Mouse (Mus musculus) midbrain, postnatal 0 days (tissue): ENCODE data around the gene Cab39. TPM values are rescaled to one million over a fixed set of nuclear protein-coding genes. Genes with fewer than 3 reads are reported as not detected.

Experiments
- ATAC-seq: fragments of 200-750 bp; cut with Nextera tagmentation; 2 replicates; pipeline ENCODE4 v1.8.0; 2017; ENCODE audit warnings: moderate number of reproducible peaks, mild to moderate bottlenecking, moderate TSS enrichment, moderate library complexity; ENCODE audit not compliant: low FRiP score
- DNase-seq: peaks from one replicate; pipeline ENCODE4 v3.0.0-alpha.2; 2015; ENCODE audit warnings: low spot score
- H3K27ac ChIP-seq: fragments of 300-500 bp; sonication (generic); 2 replicates; pipeline ENCODE4 v1.5.1; 2014; ENCODE audit warnings: low read depth, mild to moderate bottlenecking, low read length, mixed read lengths
- H3K27me3 ChIP-seq: fragments of 300-500 bp; sonication (generic); 2 replicates; pipeline ENCODE4 v1.6.1; 2014; ENCODE audit warnings: low read length, control low read depth, mixed read lengths; ENCODE audit not compliant: insufficient read depth
- H3K36me3 ChIP-seq: fragments of 300-500 bp; sonication (generic); 2 replicates; pipeline ENCODE4 v1.6.1; 2014; ENCODE audit warnings: low read length, control low read depth, mixed read lengths; ENCODE audit not compliant: insufficient read depth
- H3K4me1 ChIP-seq: fragments of 300-500 bp; sonication (generic); 2 replicates; pipeline ENCODE4 v1.6.1; 2014; ENCODE audit warnings: mild to moderate bottlenecking, control low read depth, antibody characterized with exemption, low read length, mixed read lengths; ENCODE audit not compliant: insufficient read depth
- H3K4me2 ChIP-seq: fragments of 300-500 bp; sonication (generic); 2 replicates; pipeline ENCODE4 v1.6.1; 2014; ENCODE audit warnings: low read depth, mild to moderate bottlenecking, low read length, mixed read lengths; ENCODE audit not compliant: poor library complexity, severe bottlenecking
- H3K4me3 ChIP-seq: fragments of 300-500 bp; sonication (generic); 2 replicates; pipeline ENCODE4 v1.5.1; 2014; ENCODE audit warnings: low read depth, mild to moderate bottlenecking, low read length, moderate library complexity
- H3K9ac ChIP-seq: fragments of 300-500 bp; sonication (generic); replicated peaks from 2 replicates; pipeline ENCODE4 v1.6.1; 2014; ENCODE audit warnings: mild to moderate bottlenecking, low read length, moderate library complexity, mixed read lengths; ENCODE audit not compliant: poor library complexity, severe bottlenecking
- H3K9me3 ChIP-seq: fragments of 300-500 bp; sonication (generic); 2 replicates; pipeline ENCODE4 v1.6.1; 2016; ENCODE audit warnings: low read length, control low read depth
- CTCF ChIP-seq: IDR thresholded peaks from 2 replicates; pipeline ENCODE4 v1.5.1; 2016; ENCODE audit warnings: antibody characterized with exemption, mild to moderate bottlenecking
- WGBS: fragments of 180-500 bp; shearing (Covaris S2); extraction: QIAGEN DNeasy Blood & Tissue Kit; methylation state at CpG from one replicate; pipeline ENCODE4 v1.1.7; 2014; 5-methylcytosine and 5-hydroxymethylcytosine counted together
- polyA plus RNA-seq: library from polyadenylated mRNA; unstranded; fragments of >200 nt; fragmentation: Nextera tagmentation; extraction: Ambion mirVana; gene quantifications from 2 replicates; pipeline ENCODE4 v1.2.1, GENCODE M21; 2015
- total RNA-seq: library from RNA; depleted of rRNA; stranded (reverse); fragments of >200 nt; gene quantifications from 2 replicates; pipeline ENCODE4 v1.2.3, GENCODE M21; 2014

Gene Cab39
- total and polyA plus RNA-seq, 2 experiments from 2014 or later = 45.9 to 167 TPM

DNA sequence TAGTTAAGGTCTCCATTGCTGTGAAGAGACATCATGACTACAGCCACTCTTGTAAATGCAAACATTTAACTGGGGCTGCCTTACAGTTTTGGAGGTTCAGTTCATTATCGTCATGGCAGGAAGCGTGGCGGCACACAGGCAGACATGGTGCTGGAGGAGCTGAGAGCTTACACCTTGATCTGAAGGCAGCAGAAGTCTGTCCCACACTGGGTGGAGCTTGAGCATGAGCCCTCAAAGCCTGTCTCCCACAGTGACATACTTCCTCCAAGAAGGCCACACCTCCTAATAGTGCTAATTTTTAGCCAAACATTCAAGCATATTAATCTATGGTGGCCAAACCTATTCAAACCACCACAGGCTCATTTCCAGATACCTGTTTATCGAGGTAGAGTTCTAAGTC is 14.8 kb upstream of the Cab39 start, which contains the start of gene A630001G21Rik:
TSS of gene A630001G21Rik (minus strand) at position 208 of the 400 bp plus-strand sequence.
- no peak within 1 kb of the TSS for H3K4me3 ChIP-seq
- no peaks in the 10 kb centered on the region for H3K36me3 ChIP-seq
- ATAC-seq (no peak), DNase-seq (no peak)
- H3K9me3 ChIP-seq = no peaks in the 10 kb centered on the region
- H3K4me1 ChIP-seq = no peaks in the 10 kb centered on the region
- no peak within 1 kb of the TSS for H3K27ac ChIP-seq
- 92% methylated on average over 4 of the region's 4 CpGs for WGBS
- H3K9ac ChIP-seq = no peak within 1 kb of the TSS
- H3K4me2 ChIP-seq = no peak within 1 kb of the TSS
- no peaks in the 10 kb centered on the region for H3K27me3 ChIP-seq
- no peak for TF ChIP-seq CTCF

GRCm38 (mm10) chr1:85779012-85779411 is 14.2 kb upstream of the Cab39 start:
- no peak overlapping the region for H3K4me3 ChIP-seq
- H3K4me1 ChIP-seq = no peaks in the 10 kb centered on the region
- no peak overlapping the region for H3K27ac ChIP-seq
- H3K36me3 ChIP-seq = no peaks in the 10 kb centered on the region
- 63% methylated on average over 3 of the region's 3 CpGs for WGBS
- no peaks in the 10 kb centered on the region for H3K9me3 ChIP-seq
- DNase-seq (no peak), ATAC-seq (no peak)
- H3K27me3 ChIP-seq = no peaks in the 10 kb centered on the region
- H3K4me2 ChIP-seq = no peak overlapping the region
- no peak overlapping the region for H3K9ac ChIP-seq
- TF ChIP-seq CTCF = no peak

- no peaks in the 10 kb centered on the region for H3K9me3 ChIP-seq
- TF ChIP-seq CTCF = no peak
- ATAC-seq (no peak), DNase-seq (no peak)
- H3K4me1 ChIP-seq = no peaks in the 10 kb centered on the region
- H3K27ac ChIP-seq = no peak overlapping the region
- H3K9ac ChIP-seq = no peak overlapping the region
- no peak overlapping the region for H3K4me3 ChIP-seq
- whole genome bisulfite sequencing = 80% methylated on average over 4 of the region's 4 CpGs
- H3K36me3 ChIP-seq = no peaks in the 10 kb centered on the region
- H3K27me3 ChIP-seq = no peaks in the 10 kb centered on the region
- H3K4me2 ChIP-seq = no peak overlapping the region
These were observed 13.6 kb upstream of the Cab39 start for GRCm38 (mm10) chr1:85779428-85780180.

GRCm38 (mm10) chr1:85790565-85790964 is 2.7 kb upstream of the Cab39 start:
- 90% methylated on average over 3 of the region's 3 CpGs for WGBS
- Histone ChIP-seq H3K4me3 (no peak overlapping the region), H3K27me3 (no peaks in the 10 kb centered on the region), H3K36me3 (no peaks in the 10 kb centered on the region), H3K4me2 (no peak overlapping the region), H3K4me1 (no peaks in the 10 kb centered on the region; the same call in 1 of the 2 replicates), H3K9me3 (no peaks in the 10 kb centered on the region), H3K27ac (no peak overlapping the region), H3K9ac (no peak overlapping the region)
- TF ChIP-seq CTCF = no peak
- no peak for ATAC-seq
- no peak for DNase-seq

DNA sequence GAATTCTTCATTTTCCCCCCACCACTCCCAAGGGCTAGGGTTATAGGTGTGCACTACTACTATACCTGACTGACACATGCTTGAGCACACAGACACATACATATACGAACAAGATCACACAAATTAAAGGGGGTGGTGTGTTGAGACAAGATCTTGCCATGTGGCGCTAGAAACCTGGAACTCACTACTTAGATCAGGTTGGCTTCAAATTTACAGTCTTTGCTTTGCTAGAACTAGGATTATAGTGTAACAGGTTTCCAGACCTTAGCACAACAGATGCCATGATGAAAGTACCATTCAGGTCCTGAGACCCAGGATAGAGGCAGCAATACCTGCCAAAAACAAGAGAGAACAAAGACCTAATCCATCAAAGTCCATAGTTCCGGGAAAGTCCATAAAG is 1.8 kb upstream of the Cab39 start:
- WGBS = 84% methylated on average over 3 of the region's 3 CpGs
- no peak for ATAC-seq
- no peak for TF ChIP-seq CTCF

DNA sequence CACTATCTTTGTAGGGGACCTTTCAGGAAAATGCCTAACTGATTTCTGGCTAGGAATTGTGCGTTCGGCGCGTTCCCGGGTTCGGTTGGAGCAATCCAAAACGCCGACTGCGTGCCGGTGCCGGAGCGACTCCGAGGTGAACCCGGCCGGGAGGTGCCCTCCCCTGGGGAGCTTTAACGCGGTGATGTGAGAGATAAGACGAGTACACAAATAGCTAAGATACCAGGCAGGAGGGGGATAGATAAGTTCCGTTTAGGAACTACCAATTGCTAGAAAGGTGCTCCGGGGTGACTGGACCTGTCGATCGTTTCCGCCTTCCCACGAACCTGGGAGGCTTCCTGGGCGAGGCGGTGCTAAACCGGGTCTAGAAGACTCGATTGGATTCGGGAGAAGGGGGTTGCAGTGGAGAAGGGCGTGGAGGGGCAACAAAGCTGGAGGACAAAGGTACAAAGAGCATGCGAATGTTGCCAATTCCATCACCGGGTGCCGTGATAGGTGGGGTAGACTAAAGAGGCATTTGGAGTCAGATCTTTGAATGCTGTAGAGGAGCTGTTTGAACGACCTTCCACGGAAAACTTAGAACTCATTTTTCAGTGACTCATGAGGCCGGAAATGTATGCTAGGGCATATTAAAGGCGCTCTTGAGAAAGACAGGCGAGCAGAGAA is 998 bp downstream of the Cab39 start:
- peak; percentile 21 for DNase-seq
- ATAC-seq = no peak; the same call in 1 of the 2 replicates
- H3K4me2 ChIP-seq = peak overlapping the region; percentile 74
- H3K27me3 ChIP-seq = no peaks in the 10 kb centered on the region
- no peak for TF ChIP-seq CTCF
- under 1% methylated on average over 38 of the region's 38 CpGs for WGBS
- peak overlapping the region; percentile 94 for H3K27ac ChIP-seq
- H3K4me3 ChIP-seq = peak overlapping the region; percentile 99
- H3K4me1 ChIP-seq = no peaks in the 10 kb centered on the region; the same call in 1 of the 2 replicates
- H3K36me3 ChIP-seq = no peaks in the 10 kb centered on the region
- H3K9ac ChIP-seq = peak overlapping the region; percentile 97
- no peaks in the 10 kb centered on the region for H3K9me3 ChIP-seq

More for the DNA sequence above, 1.8 kb upstream of the Cab39 start:
- no peak for DNase-seq
- no peaks in the 10 kb centered on the region for H3K36me3 ChIP-seq
- no peaks in the 10 kb centered on the region for H3K27me3 ChIP-seq
- no peak overlapping the region for H3K4me3 ChIP-seq
- H3K4me1 ChIP-seq = no peaks in the 10 kb centered on the region; the same call in 1 of the 2 replicates
- H3K4me2 ChIP-seq = no peak overlapping the region
- H3K27ac ChIP-seq = no peak overlapping the region
- no peak overlapping the region for H3K9ac ChIP-seq
- no peaks in the 10 kb centered on the region for H3K9me3 ChIP-seq
